Mouse (Mus musculus): ENCODE measurements around the gene Pigp. TPM values are rescaled to one million over a fixed set of nuclear protein-coding genes. Genes with fewer than 3 reads are reported as not detected.

The Pigp gene
- polyA plus RNA-seq, 1 experiment from 2014 or later: 131 TPM

DNA sequence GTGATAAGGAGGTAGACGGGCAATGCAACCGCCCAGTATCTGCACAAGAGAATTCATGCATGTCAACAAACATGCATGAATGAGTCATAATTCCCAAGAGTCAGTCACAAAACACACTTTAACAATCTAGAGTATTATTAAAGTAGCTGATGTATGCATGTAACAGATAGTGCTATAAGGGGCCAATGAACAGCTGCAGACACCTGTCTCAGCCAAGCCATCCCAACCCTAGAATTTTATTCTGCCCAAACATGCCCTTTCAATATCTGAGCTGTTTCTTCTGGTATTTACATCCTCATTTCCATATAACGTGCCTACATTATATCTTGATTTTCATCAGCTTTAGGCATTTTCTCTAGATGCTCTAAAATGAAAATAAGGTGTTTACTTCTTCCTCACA, 6.2 kb downstream of the Pigp start:
- Histone ChIP-seq H3K4me1 (ENCODE audit: control insufficient read depth, insufficient read depth, low read length) (peaks cover 5% of the 10 kb centered on the region; the same call in 1 of the 2 replicates), H3K4me3 (replicated peaks; ENCODE audit: low read length) (no peak overlapping the region), H3K9ac (ENCODE audit: low read length) (no peak overlapping the region), H3K36me3 (ENCODE audit: control insufficient read depth, insufficient read depth, low read length) (no peaks in the 10 kb centered on the region), H3K27me3 (ENCODE audit: control insufficient read depth, insufficient read depth, low read length) (no peaks in the 10 kb centered on the region), H3K9me3 (replicated peaks; ENCODE audit: control insufficient read depth, low read length) (no peaks in the 10 kb centered on the region), H3K27ac (ENCODE audit: low read length) (no peak overlapping the region), H3K4me2 (ENCODE audit: low read depth, low read length) (no peak overlapping the region)
- ATAC-seq (ENCODE audit: insufficient read depth, low FRiP score): no peak
- 77% methylated on average over 3 of the region's 3 CpGs for WGBS

GRCm38 (mm10) chr16:94363814-94364213, 7.8 kb downstream of the Pigp start:
- H3K4me2 ChIP-seq (ENCODE audit: low read depth, low read length): no peak overlapping the region
- H3K27me3 ChIP-seq (ENCODE audit: control insufficient read depth, insufficient read depth, low read length): no peaks in the 10 kb centered on the region
- no peak overlapping the region for H3K9ac ChIP-seq (ENCODE audit: low read length)
- 88% methylated on average over 4 of the region's 4 CpGs for WGBS
- H3K9me3 ChIP-seq (replicated peaks; ENCODE audit: control insufficient read depth, low read length): no peaks in the 10 kb centered on the region
- peaks cover 5% of the 10 kb centered on the region; the same call in 1 of the 2 replicates for H3K4me1 ChIP-seq (ENCODE audit: control insufficient read depth, insufficient read depth, low read length)
- ATAC-seq (ENCODE audit: insufficient read depth, low FRiP score): no peak
- no peaks in the 10 kb centered on the region for H3K36me3 ChIP-seq (ENCODE audit: control insufficient read depth, insufficient read depth, low read length)
- no peak overlapping the region for H3K27ac ChIP-seq (ENCODE audit: low read length)
- no peak overlapping the region for H3K4me3 ChIP-seq (replicated peaks; ENCODE audit: low read length)

DNA sequence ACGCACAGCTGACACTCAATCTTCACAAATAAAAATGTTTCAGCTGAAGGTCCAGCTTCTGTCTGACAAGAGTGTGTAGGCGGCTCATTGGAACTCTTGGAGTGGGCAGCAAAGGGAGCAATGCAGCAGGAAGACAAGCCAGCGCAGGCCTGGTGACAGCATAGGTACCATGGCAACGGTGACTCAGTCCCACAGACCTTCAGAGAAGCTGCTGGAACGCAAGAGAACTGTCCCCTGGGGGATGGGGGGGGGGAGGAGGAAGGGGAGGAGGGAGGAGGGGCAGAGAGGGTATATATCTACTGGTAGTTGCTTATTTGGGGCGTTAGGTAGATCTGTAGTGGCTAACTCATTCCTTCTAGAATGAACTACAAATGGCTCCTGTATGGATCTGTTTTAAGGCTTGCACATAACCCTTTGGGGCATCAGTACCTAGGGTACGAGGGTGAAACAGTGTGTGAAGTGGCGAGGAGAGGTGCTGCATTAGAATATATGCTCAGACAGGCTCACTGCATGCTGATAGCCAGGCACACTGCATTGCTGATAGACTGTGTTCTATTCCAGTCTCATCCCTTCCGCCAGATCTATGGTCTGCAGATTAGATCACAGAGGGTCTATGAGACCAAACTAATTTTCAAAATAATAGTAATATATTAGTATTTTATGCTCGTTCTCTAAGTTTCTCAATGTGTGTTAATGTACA, 9.3 kb downstream of the Pigp start:
- Histone ChIP-seq H3K4me2 (ENCODE audit: low read depth, low read length) (no peak overlapping the region), H3K27me3 (ENCODE audit: control insufficient read depth, insufficient read depth, low read length) (no peaks in the 10 kb centered on the region), H3K27ac (ENCODE audit: low read length) (no peak overlapping the region), H3K4me3 (replicated peaks; ENCODE audit: low read length) (no peak overlapping the region), H3K4me1 (ENCODE audit: control insufficient read depth, insufficient read depth, low read length) (no peaks in the 10 kb centered on the region), H3K36me3 (ENCODE audit: control insufficient read depth, insufficient read depth, low read length) (no peaks in the 10 kb centered on the region), H3K9me3 (replicated peaks; ENCODE audit: control insufficient read depth, low read length) (no peaks in the 10 kb centered on the region), H3K9ac (ENCODE audit: low read length) (no peak overlapping the region)
- peak; percentile 53; the same call in 1 of the 2 replicates for ATAC-seq (ENCODE audit: insufficient read depth, low FRiP score)
- 42% methylated on average over 10 of the region's 10 CpGs for WGBS

DNA sequence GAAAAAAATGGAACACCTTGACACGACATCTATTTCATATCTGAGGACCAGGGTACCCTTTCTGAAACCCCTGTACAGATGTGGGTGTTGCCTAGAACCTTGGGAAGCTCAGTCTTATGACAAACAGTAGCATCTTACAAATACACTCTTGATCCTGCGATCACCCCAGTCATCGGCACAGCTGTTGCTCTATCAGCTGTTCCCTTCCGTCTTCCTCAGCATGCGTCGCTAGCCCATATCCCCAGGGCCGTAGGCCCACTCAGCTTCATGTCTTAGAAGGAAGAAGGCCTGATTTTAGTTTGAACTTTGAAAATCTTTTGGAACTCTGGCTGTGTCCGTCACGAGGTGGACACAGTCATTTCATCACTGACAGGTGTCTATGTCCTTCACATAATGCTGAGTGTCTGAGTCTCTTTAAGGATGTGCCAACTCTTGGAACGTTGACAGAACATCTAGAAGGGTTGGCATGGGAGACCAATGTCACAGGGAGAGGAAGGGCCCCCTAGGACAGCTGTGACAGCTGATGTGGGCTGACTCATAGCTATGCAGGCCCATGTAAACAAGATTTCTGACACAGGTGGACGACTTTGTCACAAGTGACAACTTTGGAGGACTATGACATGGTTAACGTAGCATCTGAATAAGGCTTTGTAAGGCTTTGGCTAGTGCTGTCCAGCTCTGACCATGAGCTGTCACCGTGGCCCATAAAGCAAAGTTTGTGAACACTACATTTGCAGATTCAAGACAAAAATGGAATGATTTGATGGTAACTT, 10.9 kb downstream of the Pigp start:
- no peak for ATAC-seq (ENCODE audit: insufficient read depth, low FRiP score)
- no peaks in the 10 kb centered on the region for H3K4me1 ChIP-seq (ENCODE audit: control insufficient read depth, insufficient read depth, low read length)
- H3K36me3 ChIP-seq (ENCODE audit: control insufficient read depth, insufficient read depth, low read length): no peaks in the 10 kb centered on the region
- H3K27ac ChIP-seq (ENCODE audit: low read length): no peak overlapping the region
- H3K4me2 ChIP-seq (ENCODE audit: low read depth, low read length): no peak overlapping the region
- no peak overlapping the region for H3K9ac ChIP-seq (ENCODE audit: low read length)
- H3K9me3 ChIP-seq (replicated peaks; ENCODE audit: control insufficient read depth, low read length): no peaks in the 10 kb centered on the region
- 84% methylated on average over 13 of the region's 13 CpGs for WGBS
- no peaks in the 10 kb centered on the region for H3K27me3 ChIP-seq (ENCODE audit: control insufficient read depth, insufficient read depth, low read length)
- H3K4me3 ChIP-seq (replicated peaks; ENCODE audit: low read length): no peak overlapping the region

DNA sequence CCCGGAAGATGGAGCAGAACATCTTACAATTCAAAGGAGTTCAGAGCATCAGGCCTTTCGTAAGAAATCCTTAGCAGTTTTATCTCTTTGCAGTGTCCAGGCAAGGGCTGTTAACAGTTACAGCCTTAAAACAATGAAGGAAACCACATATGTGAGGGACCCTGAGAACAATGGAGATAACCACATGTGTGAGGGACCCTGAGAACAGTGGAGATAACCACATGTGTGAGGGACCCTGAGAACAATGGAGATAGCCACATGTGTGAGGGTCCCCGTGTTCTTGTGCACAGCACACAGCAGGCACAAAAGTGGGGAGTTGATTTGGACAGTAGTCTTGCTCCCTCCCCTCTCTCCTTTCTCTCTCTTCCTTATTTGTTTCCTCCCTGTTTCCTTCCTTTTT, 13.6 kb downstream of the Pigp start:
- Histone ChIP-seq H3K4me3 (replicated peaks; ENCODE audit: low read length) (no peak overlapping the region), H3K4me1 (ENCODE audit: control insufficient read depth, insufficient read depth, low read length) (no peaks in the 10 kb centered on the region), H3K9ac (ENCODE audit: low read length) (no peak overlapping the region), H3K27ac (ENCODE audit: low read length) (no peak overlapping the region), H3K9me3 (replicated peaks; ENCODE audit: control insufficient read depth, low read length) (no peaks in the 10 kb centered on the region), H3K4me2 (ENCODE audit: low read depth, low read length) (no peak overlapping the region), H3K27me3 (ENCODE audit: control insufficient read depth, insufficient read depth, low read length) (no peaks in the 10 kb centered on the region), H3K36me3 (ENCODE audit: control insufficient read depth, insufficient read depth, low read length) (no peaks in the 10 kb centered on the region)
- 77% methylated on average over 3 of the region's 3 CpGs for WGBS
- no peak for ATAC-seq (ENCODE audit: insufficient read depth, low FRiP score)

- no peak overlapping the region for H3K4me2 ChIP-seq (ENCODE audit: low read depth, low read length)
- H3K27ac ChIP-seq (ENCODE audit: low read length): no peak overlapping the region
- H3K36me3 ChIP-seq (ENCODE audit: control insufficient read depth, insufficient read depth, low read length): no peaks in the 10 kb centered on the region
- H3K4me3 ChIP-seq (replicated peaks; ENCODE audit: low read length): no peak overlapping the region
- no peak for ATAC-seq (ENCODE audit: insufficient read depth, low FRiP score)
- 41% methylated on average over 11 of the region's 11 CpGs for WGBS
- H3K9ac ChIP-seq (ENCODE audit: low read length): no peak overlapping the region
- H3K4me1 ChIP-seq (ENCODE audit: control insufficient read depth, insufficient read depth, low read length): no peaks in the 10 kb centered on the region
- H3K27me3 ChIP-seq (ENCODE audit: control insufficient read depth, insufficient read depth, low read length): no peaks in the 10 kb centered on the region
- no peaks in the 10 kb centered on the region for H3K9me3 ChIP-seq (replicated peaks; ENCODE audit: control insufficient read depth, low read length)
Observed at GRCm38 (mm10) chr16:94356776-94357494, 14.7 kb downstream of the Pigp start.

DNA sequence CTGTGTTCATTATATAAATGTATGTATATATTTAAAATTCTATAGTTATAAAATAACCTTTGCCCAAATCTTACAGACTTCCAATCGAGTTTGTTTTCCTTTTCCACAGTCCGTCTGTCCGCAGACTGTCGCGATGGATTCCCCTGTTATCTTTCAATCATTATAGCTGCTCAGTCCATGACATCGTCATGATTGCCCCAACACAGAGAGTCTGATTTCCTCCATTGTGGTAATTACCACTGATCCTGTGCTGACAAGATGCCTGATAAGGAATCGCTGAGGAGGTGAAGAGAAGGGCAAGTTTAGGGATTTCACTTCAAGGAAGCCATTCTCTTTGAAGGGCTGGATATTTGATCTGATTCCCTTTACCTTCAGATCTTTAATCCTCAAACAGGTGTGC, 15.6 kb downstream of the Pigp start:
- no peaks in the 10 kb centered on the region for H3K9me3 ChIP-seq (replicated peaks; ENCODE audit: control insufficient read depth, low read length)
- no peak overlapping the region for H3K4me3 ChIP-seq (replicated peaks; ENCODE audit: low read length)
- 28% methylated on average over 7 of the region's 7 CpGs for WGBS
- H3K27ac ChIP-seq (ENCODE audit: low read length): no peak overlapping the region
- H3K4me2 ChIP-seq (ENCODE audit: low read depth, low read length): no peak overlapping the region
- ATAC-seq (ENCODE audit: insufficient read depth, low FRiP score): no peak
- H3K4me1 ChIP-seq (ENCODE audit: control insufficient read depth, insufficient read depth, low read length): no peaks in the 10 kb centered on the region
- no peaks in the 10 kb centered on the region for H3K36me3 ChIP-seq (ENCODE audit: control insufficient read depth, insufficient read depth, low read length)
- no peak overlapping the region for H3K9ac ChIP-seq (ENCODE audit: low read length)
- no peaks in the 10 kb centered on the region for H3K27me3 ChIP-seq (ENCODE audit: control insufficient read depth, insufficient read depth, low read length)

DNA sequence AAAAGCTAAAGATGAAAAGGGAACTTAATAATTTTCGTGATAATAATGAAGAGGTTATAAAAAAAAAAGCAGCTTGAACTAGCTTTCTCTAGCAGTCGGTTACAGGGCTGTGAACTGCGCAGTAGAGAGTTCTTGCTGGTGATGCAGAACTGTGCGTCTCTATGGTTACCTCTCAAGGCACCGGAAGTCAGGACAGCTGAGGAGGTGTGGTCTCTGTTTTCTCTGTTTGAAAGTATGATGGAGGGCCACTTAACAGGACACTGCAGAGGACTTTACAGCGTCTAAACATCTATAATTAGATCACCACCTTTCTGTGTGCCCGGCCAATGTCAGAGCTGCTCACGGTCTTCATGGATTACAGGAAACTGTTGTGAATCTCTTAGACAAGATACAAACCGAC, 17.2 kb downstream of the Pigp start:
- H3K9me3 ChIP-seq (replicated peaks; ENCODE audit: control insufficient read depth, low read length): no peaks in the 10 kb centered on the region
- H3K27me3 ChIP-seq (ENCODE audit: control insufficient read depth, insufficient read depth, low read length): no peaks in the 10 kb centered on the region
- H3K4me1 ChIP-seq (ENCODE audit: control insufficient read depth, insufficient read depth, low read length): no peaks in the 10 kb centered on the region
- no peak overlapping the region for H3K9ac ChIP-seq (ENCODE audit: low read length)
- H3K27ac ChIP-seq (ENCODE audit: low read length): no peak overlapping the region
- no peaks in the 10 kb centered on the region for H3K36me3 ChIP-seq (ENCODE audit: control insufficient read depth, insufficient read depth, low read length)
- 26% methylated on average over 9 of the region's 9 CpGs for WGBS
- no peak overlapping the region for H3K4me3 ChIP-seq (replicated peaks; ENCODE audit: low read length)
- 0 out of 2 replicates have a peak, but pooled peaks have one; percentile 47 for ATAC-seq (ENCODE audit: insufficient read depth, low FRiP score)
- H3K4me2 ChIP-seq (ENCODE audit: low read depth, low read length): no peak overlapping the region

GRCm38 (mm10) chr16:94350287-94350677, 21.4 kb downstream of the Pigp start:
- no peaks in the 10 kb centered on the region for H3K4me1 ChIP-seq (ENCODE audit: control insufficient read depth, insufficient read depth, low read length)
- H3K27me3 ChIP-seq (ENCODE audit: control insufficient read depth, insufficient read depth, low read length): no peaks in the 10 kb centered on the region
- no peak overlapping the region for H3K9ac ChIP-seq (ENCODE audit: low read length)
- no peak overlapping the region for H3K4me3 ChIP-seq (replicated peaks; ENCODE audit: low read length)
- 0 out of 2 replicates have a peak, but pooled peaks have one; percentile 13 for ATAC-seq (ENCODE audit: insufficient read depth, low FRiP score)
- WGBS: 52% methylated on average over 10 of the region's 10 CpGs
- H3K9me3 ChIP-seq (replicated peaks; ENCODE audit: control insufficient read depth, low read length): no peaks in the 10 kb centered on the region
- H3K36me3 ChIP-seq (ENCODE audit: control insufficient read depth, insufficient read depth, low read length): no peaks in the 10 kb centered on the region
- H3K27ac ChIP-seq (ENCODE audit: low read length): no peak overlapping the region
- no peak overlapping the region for H3K4me2 ChIP-seq (ENCODE audit: low read depth, low read length)

All from stomach, embryonic 16.5 days (tissue).